ENCODE assay signal across 23 mouse cellular contexts in genomic region chr8:87953473-87953872, GRCm38 (mm10). TPM values are rescaled to one million over a fixed set of nuclear protein-coding genes. Genes with fewer than 3 reads are reported as not detected.
DNase-seq lines count a peak whose midpoint lies in the region; ATAC-seq and TF ChIP-seq lines count a peak whose summit lies in the region.
"Had no signal": no experiment of that assay in that cellular context is flagged by ENCODE, and none has a peak within 500 bp of the region (broad histone marks: within the 10 kb centered on the region; RNA-seq: fewer than 3 reads in every experiment).

No protein-coding gene starts in this region.

- no peak for ATAC-seq in hindbrain, postnatal 0 days
- no peak for ATAC-seq in hindbrain, embryonic 12.5 days (ENCODE audit: low FRiP score)
- ATAC-seq in hindbrain, embryonic 16.5 days = no peak
- no peak for ATAC-seq in midbrain, embryonic 16.5 days
- ATAC-seq in inflammation-experienced regulatory T-cells, adult 6 months = no peak
- ATAC-seq: intestine, embryonic 16.5 days; liver, postnatal 0 days; Patski had no signal

- peak overlapping the region; percentile 69 for H3K27ac ChIP-seq in hindbrain, embryonic 10.5 days
- H3K27ac ChIP-seq in hindbrain, postnatal 0 days = no peak overlapping the region
- peak overlapping the region; percentile 70 for H3K27ac ChIP-seq in hindbrain, embryonic 12.5 days
- no peak overlapping the region for H3K27ac ChIP-seq in hindbrain, embryonic 16.5 days (ENCODE audit: low read depth, low read length)
- H3K27ac ChIP-seq in midbrain, embryonic 16.5 days (ENCODE audit: low read length) = peak overlapping the region; percentile 36; the same call in 1 of the 2 replicates
- H3K27ac ChIP-seq: heart, embryonic 15.5 days; limb, embryonic 12.5 days had no signal

- TF ChIP-seq CTCF in hindbrain, postnatal 0 days (IDR thresholded peaks at IDR 0.05; ENCODE audit: low read depth) = no peak

- H3K4me2 ChIP-seq in hindbrain, postnatal 0 days (ENCODE audit: low read depth, low read length) = no peak overlapping the region
- peak overlapping the region; percentile 22 for H3K4me2 ChIP-seq in hindbrain, embryonic 12.5 days (replicated peaks)
- H3K4me2 ChIP-seq in hindbrain, embryonic 16.5 days (ENCODE audit: low read length) = peak overlapping the region; percentile 17; the same call in 1 of the 2 replicates
- H3K4me2 ChIP-seq in midbrain, embryonic 16.5 days (ENCODE audit: low read length) = peak overlapping the region; percentile 33; the same call in 1 of the 2 replicates
- H3K4me2 ChIP-seq: heart, embryonic 15.5 days; limb, embryonic 12.5 days; liver, embryonic 11.5 days had no signal

- peaks cover 95% of the 10 kb centered on the region for H3K4me1 ChIP-seq in hindbrain, embryonic 10.5 days (replicated peaks)
- H3K4me1 ChIP-seq in hindbrain, postnatal 0 days (ENCODE audit: insufficient read depth, low read length) = peaks cover 19% of the 10 kb centered on the region; the same call in 1 of the 2 replicates
- H3K4me1 ChIP-seq in hindbrain, embryonic 12.5 days = peaks cover 80% of the 10 kb centered on the region
- peaks cover 44% of the 10 kb centered on the region for H3K4me1 ChIP-seq in hindbrain, embryonic 16.5 days (ENCODE audit: control insufficient read depth, insufficient read depth, low read depth, low read length)
- H3K4me1 ChIP-seq in midbrain, embryonic 16.5 days (ENCODE audit: control insufficient read depth, insufficient read depth, low read length) = peaks cover 47% of the 10 kb centered on the region

- H3K36me3 ChIP-seq in hindbrain, embryonic 10.5 days = peaks cover 10% of the 10 kb centered on the region; the same call in 1 of the 2 replicates
- no peaks in the 10 kb centered on the region for H3K36me3 ChIP-seq in hindbrain, postnatal 0 days (ENCODE audit: insufficient read depth, low read length)
- H3K36me3 ChIP-seq in hindbrain, embryonic 12.5 days = peaks cover 4% of the 10 kb centered on the region; the same call in 1 of the 2 replicates
- H3K36me3 ChIP-seq in hindbrain, embryonic 16.5 days (ENCODE audit: control insufficient read depth, insufficient read depth, low read length) = no peaks in the 10 kb centered on the region
- no peaks in the 10 kb centered on the region for H3K36me3 ChIP-seq in midbrain, embryonic 16.5 days (ENCODE audit: control insufficient read depth, insufficient read depth, low read length)
- H3K36me3 ChIP-seq: G1E; heart, embryonic 15.5 days; limb, embryonic 12.5 days had no signal

- no peak overlapping the region for H3K4me3 ChIP-seq in hindbrain, embryonic 10.5 days
- H3K4me3 ChIP-seq in hindbrain, postnatal 0 days (ENCODE audit: low read length) = no peak overlapping the region
- H3K4me3 ChIP-seq in hindbrain, embryonic 12.5 days = no peak overlapping the region
- H3K4me3 ChIP-seq in hindbrain, embryonic 16.5 days (ENCODE audit: low read length) = no peak overlapping the region
- H3K4me3 ChIP-seq in midbrain, embryonic 16.5 days (ENCODE audit: low read depth, low read length) = no peak overlapping the region
- H3K4me3 ChIP-seq: heart, embryonic 15.5 days; limb, embryonic 12.5 days had no signal

- DNase-seq in hindbrain, embryonic 10.5 days (ENCODE audit: low spot score) = no peak
- no peak for DNase-seq in hindbrain, postnatal 0 days (ENCODE audit: low spot score)
- no peak for DNase-seq in cerebellum, adult 9-11 months
- DNase-seq: adrenal gland, postnatal 36 days; B cell, adult 2 months; cerebellum, adult 11 months; cerebellum, postnatal 14 days; gastrocnemius, postnatal 36 days; heart, postnatal 4 days; kidney, postnatal 36 days; liver, postnatal 0 days; lung, postnatal 10 days; thymus, adult 2 months had no signal

- no peaks in the 10 kb centered on the region for H3K27me3 ChIP-seq in hindbrain, embryonic 10.5 days (ENCODE audit: insufficient read depth, poor library complexity, severe bottlenecking)
- H3K27me3 ChIP-seq in hindbrain, postnatal 0 days (ENCODE audit: insufficient read depth, low read length) = no peaks in the 10 kb centered on the region
- H3K27me3 ChIP-seq in hindbrain, embryonic 12.5 days = no peaks in the 10 kb centered on the region
- no peaks in the 10 kb centered on the region for H3K27me3 ChIP-seq in hindbrain, embryonic 16.5 days (replicated peaks; ENCODE audit: control insufficient read depth, insufficient read depth, low read length)
- H3K27me3 ChIP-seq in midbrain, embryonic 16.5 days (ENCODE audit: control insufficient read depth, insufficient read depth, low read depth, low read length) = no peaks in the 10 kb centered on the region
- H3K27me3 ChIP-seq: limb, embryonic 12.5 days had no signal

- 15% methylated on average over 5 of the region's 5 CpGs for WGBS in hindbrain, embryonic 10.5 days
- WGBS in hindbrain, postnatal 0 days = 15% methylated on average over 5 of the region's 5 CpGs
- 10% methylated on average over 5 of the region's 5 CpGs for WGBS in hindbrain, embryonic 12.5 days
- WGBS in hindbrain, embryonic 16.5 days = 18% methylated on average over 5 of the region's 5 CpGs
- 9% methylated on average over 5 of the region's 5 CpGs for WGBS in midbrain, embryonic 16.5 days

- H3K9ac ChIP-seq in hindbrain, postnatal 0 days (replicated peaks; ENCODE audit: low read length) = no peak overlapping the region
- peak overlapping the region; percentile 47; the same call in 1 of the 2 replicates for H3K9ac ChIP-seq in hindbrain, embryonic 12.5 days
- no peak overlapping the region for H3K9ac ChIP-seq in hindbrain, embryonic 16.5 days (ENCODE audit: low read depth, low read length)
- H3K9ac ChIP-seq in midbrain, embryonic 16.5 days (ENCODE audit: low read depth, low read length) = peak overlapping the region; percentile 37; the same call in 1 of the 2 replicates
- H3K9ac ChIP-seq: heart, embryonic 15.5 days; limb, embryonic 12.5 days; liver, postnatal 0 days had no signal

- no peaks in the 10 kb centered on the region for H3K9me3 ChIP-seq in hindbrain, embryonic 10.5 days
- no peaks in the 10 kb centered on the region for H3K9me3 ChIP-seq in hindbrain, postnatal 0 days (ENCODE audit: low read length)
- no peaks in the 10 kb centered on the region for H3K9me3 ChIP-seq in hindbrain, embryonic 12.5 days (replicated peaks)
- H3K9me3 ChIP-seq in hindbrain, embryonic 16.5 days (ENCODE audit: control insufficient read depth, low read length) = no peaks in the 10 kb centered on the region
- no peaks in the 10 kb centered on the region for H3K9me3 ChIP-seq in midbrain, embryonic 16.5 days (replicated peaks; ENCODE audit: control insufficient read depth, low read length, poor library complexity, severe bottlenecking)
- H3K9me3 ChIP-seq: heart, embryonic 15.5 days; limb, embryonic 12.5 days had no signal

RNA-seq across cellular contexts. Expression of gene Zfp423, which starts 5.9 kb away (rescaled TPM):
- polyA plus RNA-seq in hindbrain, embryonic 10.5 days (2016; fragmentation: Nextera tagmentation; extraction: Ambion mirVana) = 32.8 and 41.3 TPM in 2 replicates
- total RNA-seq in hindbrain, postnatal 0 days (2014; rRNA removed) = 73.6 and 74.8 TPM in 2 replicates
- polyA plus RNA-seq in hindbrain, postnatal 0 days (2015; fragmentation: Nextera tagmentation; extraction: Ambion mirVana) = 22.2 and 22.3 TPM in 2 replicates
- 58.1 and 63.0 TPM in 2 replicates for polyA plus RNA-seq in hindbrain, embryonic 12.5 days (2016; fragmentation: Nextera tagmentation; extraction: Ambion mirVana)
- polyA plus RNA-seq in hindbrain, embryonic 16.5 days (2015; fragmentation: Nextera tagmentation; extraction: Ambion mirVana) = 21.6 and 26.4 TPM in 2 replicates
- polyA plus RNA-seq in midbrain, embryonic 16.5 days (2015; fragmentation: Nextera tagmentation; extraction: Ambion mirVana) = 28.1 and 37.5 TPM in 2 replicates
- polyA plus RNA-seq in inflammation-experienced regulatory T-cells, adult 6 months (2017; shearing (Covaris generic)) = under 1 TPM in 1 of 3 experiments, not detected in 2; 0.42 TPM
- total RNA-seq: G1E had no signal
- polyA plus RNA-seq: G1E had no signal

Comparison
In these comparisons a context has a peak if more than half of its experiments do, and no peak if none do; other contexts are left out.
1. H3K27ac ChIP-seq: peak in hindbrain, embryonic 10.5 days (single experiment), hindbrain, embryonic 12.5 days (single experiment) and midbrain, embryonic 16.5 days (single experiment); none in hindbrain, postnatal 0 days (single experiment) and hindbrain, embryonic 16.5 days (single experiment).
2. H3K9ac ChIP-seq: peak in hindbrain, embryonic 12.5 days (single experiment) and midbrain, embryonic 16.5 days (single experiment); none in hindbrain, postnatal 0 days (single experiment) and hindbrain, embryonic 16.5 days (single experiment).
3. RNA of gene Zfp423, which starts 5.9 kb away (polyA plus RNA-seq): 58.1 to 63.0 TPM in hindbrain, embryonic 12.5 days, 32.8 to 41.3 TPM in hindbrain, embryonic 10.5 days, 28.1 to 37.5 TPM in midbrain, embryonic 16.5 days, 22.2 to 22.3 TPM in hindbrain, postnatal 0 days and 21.6 to 26.4 TPM in hindbrain, embryonic 16.5 days; 0.42 TPM in inflammation-experienced regulatory T-cells, adult 6 months; every median in the first group is over 10 times any median in the second.